Mouse (Mus musculus): ENCODE results near the gene Rpl36a-ps1.

The Rpl36a-ps1 gene

GRCm38 (mm10) chr14:98951626-98952290 lies 42.4 kb downstream of the Rpl36a-ps1 start:
- DNase-seq (ENCODE audit: low read depth, low spot score): no peak
